Mouse (Mus musculus) lung, postnatal 0 days (tissue): ENCODE measurements around the gene Slc4a4.

ENCODE experiments used
- CTCF ChIP-seq: IDR thresholded peaks from 2 replicates; pipeline ENCODE4 v1.5.1; 2016; ENCODE audit warnings: antibody characterized with exemption, mild to moderate bottlenecking
- EP300 ChIP-seq: IDR thresholded peaks from 2 replicates; pipeline ENCODE4 v1.6.1; 2016; ENCODE audit warnings: antibody characterized with exemption, mild to moderate bottlenecking, control low read depth

DNA sequence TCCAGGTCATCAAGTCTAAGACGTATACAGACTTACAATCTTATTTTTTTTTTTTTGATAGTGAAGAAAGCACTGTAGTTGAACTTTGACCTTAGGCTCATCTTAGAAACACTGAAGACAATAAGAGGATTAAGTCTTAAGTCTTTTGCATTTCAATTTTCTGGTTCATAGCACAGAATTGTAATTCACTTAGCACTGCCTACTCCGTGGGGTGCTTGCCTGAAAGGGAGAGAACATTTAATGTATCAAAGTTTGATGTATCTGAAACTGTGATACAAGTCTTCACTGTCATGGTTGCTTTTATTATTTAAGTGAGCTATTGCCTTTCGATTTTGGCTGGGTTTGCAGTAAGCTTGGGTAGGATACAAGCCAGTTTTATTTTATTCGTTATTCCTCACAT lies 211.5 kb downstream of the Slc4a4 start:
- no peak for TF ChIP-seq CTCF
- no peak for TF ChIP-seq EP300
